Mouse (Mus musculus) CD4-positive, CD25-positive, alpha-beta regulatory T cell, adult 2 months (primary cell): ENCODE data around the gene Gja5.

ENCODE experiments used
- DNase-seq: peaks from one replicate; pipeline ENCODE4 v3.0.0-alpha.2; 2012; ENCODE audit warnings: low read depth, low spot score

Gene Gja5

GRCm38 (mm10) chr3:96904393-96904792 is at the start of gene Gja5:
Gene Gja5 (plus strand): TSS chr3:96904693.
- no peak for DNase-seq

- DNase-seq: no peak
These were observed 48.7 kb upstream of the Gja5 start for GRCm38 (mm10) chr3:96855833-96856232.

- DNase-seq: no peak
These were observed 44.0 kb upstream of the Gja5 start for GRCm38 (mm10) chr3:96860498-96860897.

- no peak for DNase-seq
These were observed 36.6 kb upstream of the Gja5 start for GRCm38 (mm10) chr3:96867863-96868262.

- no peak for DNase-seq
These were observed 35.9 kb upstream of the Gja5 start for GRCm38 (mm10) chr3:96868566-96868965.

GRCm38 (mm10) chr3:96869091-96869490 is 35.4 kb upstream of the Gja5 start:
- DNase-seq: no peak

- no peak for DNase-seq
These were observed 34.2 kb upstream of the Gja5 start for GRCm38 (mm10) chr3:96870270-96870669.

GRCm38 (mm10) chr3:96871070-96871469 is 33.4 kb upstream of the Gja5 start:
- no peak for DNase-seq

GRCm38 (mm10) chr3:96872501-96872900 is 32.0 kb upstream of the Gja5 start:
- DNase-seq: no peak

GRCm38 (mm10) chr3:96874808-96875571 is 29.5 kb upstream of the Gja5 start:
- DNase-seq: no peak

- no peak for DNase-seq
These were observed 25.0 kb upstream of the Gja5 start for GRCm38 (mm10) chr3:96879536-96879935.

GRCm38 (mm10) chr3:96880385-96880784 is 24.1 kb upstream of the Gja5 start:
- no peak for DNase-seq

GRCm38 (mm10) chr3:96881557-96881956 is 22.9 kb upstream of the Gja5 start:
- peak; percentile 51 for DNase-seq

- peak; percentile 56 for DNase-seq
These were observed 22.2 kb upstream of the Gja5 start for GRCm38 (mm10) chr3:96882061-96882849.

GRCm38 (mm10) chr3:96883690-96884089 is 20.8 kb upstream of the Gja5 start:
- peak; percentile 26 for DNase-seq

GRCm38 (mm10) chr3:96902336-96902999 is 2.0 kb upstream of the Gja5 start:
- DNase-seq: no peak

GRCm38 (mm10) chr3:96904851-96905541 is 503 bp downstream of the Gja5 start, which contains the start of gene Gpr89:
Gene Gpr89 (minus strand): TSS chr3:96905346.
- peak; percentile 95 for DNase-seq

- DNase-seq: no peak
These were observed 1.1 kb downstream of the Gja5 start for GRCm38 (mm10) chr3:96905592-96905991.

GRCm38 (mm10) chr3:96920991-96921390 is 16.5 kb downstream of the Gja5 start:
- DNase-seq: no peak

GRCm38 (mm10) chr3:96924631-96925030 is 20.1 kb downstream of the Gja5 start:
- DNase-seq: no peak

GRCm38 (mm10) chr3:96925920-96926319 is 21.4 kb downstream of the Gja5 start, which contains the start of gene Gja8:
Gene Gja8 (minus strand): TSS chr3:96926020.
- DNase-seq: no peak
